Mouse (Mus musculus): Measurements from ENCODE around the gene Ppil1.

DNA sequence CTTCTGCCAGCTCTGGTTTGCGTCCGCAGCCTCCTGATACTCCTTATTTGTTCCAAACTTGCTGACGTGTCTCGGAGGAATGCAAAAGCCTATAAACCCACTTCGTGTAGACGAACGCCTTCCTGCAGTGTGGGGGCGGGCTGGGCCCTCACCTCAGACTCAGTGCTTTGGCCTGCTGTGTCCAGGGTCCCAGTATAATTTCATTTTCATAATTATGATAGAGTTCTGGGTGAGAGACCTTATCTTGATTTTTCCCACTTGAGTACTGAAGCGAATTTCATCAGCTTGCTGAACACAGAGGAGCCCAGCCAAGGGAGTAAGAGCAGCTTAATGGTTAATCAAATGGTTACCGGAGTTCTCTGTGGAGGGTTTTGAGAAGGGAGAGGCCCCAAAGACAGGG lies 33.3 kb upstream of the Ppil1 start:
- TF ChIP-seq CTCF (IDR thresholded peaks at IDR 0.05; ENCODE audit: borderline replicate concordance, insufficient read depth, low read length) (no peak), POLR2A (IDR thresholded peaks at IDR 0.05; ENCODE audit: low read depth, low read length) (no peak)

Data from embryonic fibroblast, embryonic 13.5 days (primary cell).